Mouse (Mus musculus) adrenal gland, postnatal 25 days (tissue): ENCODE measurements around the gene Il17rd. TPM values are rescaled to one million over a fixed set of nuclear protein-coding genes. Genes with fewer than 3 reads are reported as not detected.

Experiments
- DNase-seq: peaks from one replicate; pipeline ENCODE4 v3.0.0; 2021; ENCODE audit warnings: mixed read lengths
- total RNA-seq: library from RNA; stranded (reverse); gene quantifications from 2 replicates; pipeline ENCODE4 v1.2.3, GENCODE M21; 2021

Il17rd gene
- total RNA-seq, 1 experiment from 2014 or later = 3.5 TPM

- no peak for DNase-seq
Measured at GRCm38 (mm10) chr14:27149401-27149800, 110.7 kb downstream of the Il17rd start.

GRCm38 (mm10) chr14:27150011-27150640, 111.4 kb downstream of the Il17rd start:
- DNase-seq = no peak

- no peak for DNase-seq
Measured at GRCm38 (mm10) chr14:27151432-27151831, 112.7 kb downstream of the Il17rd start.

- DNase-seq = no peak
Measured at GRCm38 (mm10) chr14:27155088-27155487, 116.3 kb downstream of the Il17rd start.

GRCm38 (mm10) chr14:27156032-27156431, 117.3 kb downstream of the Il17rd start:
- no peak for DNase-seq

Other genes starting within 250 kb of the Il17rd start
- gene Asb14, start 144.4 kb upstream of the Il17rd start, total RNA-seq = not detected in 2 replicates
- 45.2 and 49.5 TPM in 2 replicates for gene Appl1, start 67.7 kb upstream of the Il17rd start, total RNA-seq
- gene Hesx1, start 44.5 kb upstream of the Il17rd start, total RNA-seq = 0.70 TPM in 1 of 2 replicates, not detected in the other
- gene Arhgef3, start 76.0 kb downstream of the Il17rd start, total RNA-seq = 37.1 and 47.8 TPM in 2 replicates